Mouse (Mus musculus): ENCODE measurements at regions not wholly inside any gene's neighbourhood (a gene's known extent, or its start where the extent isn't known, plus 50 kb on each side); places are given as distances from the start of the nearest gene placed in this dataset.

GRCm38 (mm10) chr10:14314607-14315006 is 230.9 kb downstream of the Adgrg6 start:
- no peaks in the 10 kb centered on the region for H3K27me3 ChIP-seq (ENCODE audit: control insufficient read depth, insufficient read depth, low read length)
- no peak for DNase-seq
- no peak overlapping the region for H3K9ac ChIP-seq (ENCODE audit: low read depth, low read length)
- intact Hi-C loops (cut with DNase I) = no loop called here
- no peaks in the 10 kb centered on the region for H3K4me1 ChIP-seq (ENCODE audit: control insufficient read depth, insufficient read depth, low read length)
- H3K27ac ChIP-seq = no peak overlapping the region
- no peaks in the 10 kb centered on the region for H3K36me3 ChIP-seq (ENCODE audit: control insufficient read depth, insufficient read depth, low read length)
- no peak overlapping the region for H3K4me3 ChIP-seq
- no peak for TF ChIP-seq POLR2A (IDR thresholded peaks at IDR 0.05; ENCODE audit: insufficient read depth, low read depth, low read length)
- TF ChIP-seq CTCF (IDR thresholded peaks at IDR 0.05) = no peak
- TF ChIP-seq EP300 (IDR thresholded peaks at IDR 0.05; ENCODE audit: insufficient read depth, low read depth, low read length) = no peak
- no peaks in the 10 kb centered on the region for H3K79me2 ChIP-seq (replicated peaks; ENCODE audit: control insufficient read depth, insufficient read depth, low read length)
- WGBS = 39% methylated on average over 4 of the region's 4 CpGs

- intact Hi-C loops (cut with DNase I) = no loop called here
Measured at GRCm38 (mm10) chr10:14314004-14314581, 231.4 kb downstream of the Adgrg6 start.

GRCm38 (mm10) chr10:14312959-14313358 is 232.5 kb downstream of the Adgrg6 start:
- no peaks in the 10 kb centered on the region for H3K4me1 ChIP-seq (ENCODE audit: control insufficient read depth, insufficient read depth, low read length)
- H3K27me3 ChIP-seq (ENCODE audit: control insufficient read depth, insufficient read depth, low read length) = no peaks in the 10 kb centered on the region
- 90% methylated on average over 4 of the region's 4 CpGs for WGBS
- H3K79me2 ChIP-seq (replicated peaks; ENCODE audit: control insufficient read depth, insufficient read depth, low read length) = no peaks in the 10 kb centered on the region
- no peaks in the 10 kb centered on the region for H3K36me3 ChIP-seq (ENCODE audit: control insufficient read depth, insufficient read depth, low read length)
- no peak for TF ChIP-seq EP300 (IDR thresholded peaks at IDR 0.05; ENCODE audit: insufficient read depth, low read depth, low read length)
- no peak for TF ChIP-seq CTCF (IDR thresholded peaks at IDR 0.05)
- TF ChIP-seq POLR2A (IDR thresholded peaks at IDR 0.05; ENCODE audit: insufficient read depth, low read depth, low read length) = no peak
- no peak overlapping the region for H3K4me3 ChIP-seq
- intact Hi-C loops (cut with DNase I) = no loop called here
- no peak overlapping the region for H3K27ac ChIP-seq
- no peak for DNase-seq
- no peak overlapping the region for H3K9ac ChIP-seq (ENCODE audit: low read depth, low read length)

More at GRCm38 (mm10) chr10:14314004-14314581, 231.4 kb downstream of the Adgrg6 start:
- DNase-seq = no peak
- WGBS = 50% methylated on average over 10 of the region's 10 CpGs
- no peaks in the 10 kb centered on the region for H3K79me2 ChIP-seq (replicated peaks; ENCODE audit: control insufficient read depth, insufficient read depth, low read length)
- no peak for TF ChIP-seq CTCF (IDR thresholded peaks at IDR 0.05)
- TF ChIP-seq POLR2A (IDR thresholded peaks at IDR 0.05; ENCODE audit: insufficient read depth, low read depth, low read length) = no peak
- TF ChIP-seq EP300 (IDR thresholded peaks at IDR 0.05; ENCODE audit: insufficient read depth, low read depth, low read length) = no peak
- H3K27ac ChIP-seq = no peak overlapping the region
- no peaks in the 10 kb centered on the region for H3K36me3 ChIP-seq (ENCODE audit: control insufficient read depth, insufficient read depth, low read length)
- no peaks in the 10 kb centered on the region for H3K27me3 ChIP-seq (ENCODE audit: control insufficient read depth, insufficient read depth, low read length)
- H3K4me1 ChIP-seq (ENCODE audit: control insufficient read depth, insufficient read depth, low read length) = no peaks in the 10 kb centered on the region
- no peak overlapping the region for H3K4me3 ChIP-seq
- H3K9ac ChIP-seq (ENCODE audit: low read depth, low read length) = no peak overlapping the region

- Histone ChIP-seq H3K9ac (ENCODE audit: low read depth, low read length) (no peak overlapping the region), H3K27ac (no peak overlapping the region), H3K4me1 (ENCODE audit: control insufficient read depth, insufficient read depth, low read length) (no peaks in the 10 kb centered on the region), H3K36me3 (ENCODE audit: control insufficient read depth, insufficient read depth, low read length) (no peaks in the 10 kb centered on the region), H3K4me3 (no peak overlapping the region), H3K27me3 (ENCODE audit: control insufficient read depth, insufficient read depth, low read length) (no peaks in the 10 kb centered on the region), H3K79me2 (replicated peaks; ENCODE audit: control insufficient read depth, insufficient read depth, low read length) (no peaks in the 10 kb centered on the region)
- TF ChIP-seq POLR2A (IDR thresholded peaks at IDR 0.05; ENCODE audit: insufficient read depth, low read depth, low read length) (no peak), EP300 (IDR thresholded peaks at IDR 0.05; ENCODE audit: insufficient read depth, low read depth, low read length) (no peak), CTCF (IDR thresholded peaks at IDR 0.05) (no peak)
- no peak for DNase-seq
- 78% methylated on average over 3 of the region's 3 CpGs for WGBS
- intact Hi-C loops (cut with DNase I) = no loop called here
Measured at GRCm38 (mm10) chr10:14311962-14312361, 233.5 kb downstream of the Adgrg6 start.

GRCm38 (mm10) chr10:14306811-14307210 is 238.6 kb downstream of the Adgrg6 start:
- Histone ChIP-seq H3K4me1 (ENCODE audit: control insufficient read depth, insufficient read depth, low read length) (no peaks in the 10 kb centered on the region), H3K36me3 (ENCODE audit: control insufficient read depth, insufficient read depth, low read length) (no peaks in the 10 kb centered on the region), H3K27me3 (ENCODE audit: control insufficient read depth, insufficient read depth, low read length) (no peaks in the 10 kb centered on the region), H3K27ac (no peak overlapping the region), H3K9ac (ENCODE audit: low read depth, low read length) (no peak overlapping the region), H3K4me3 (no peak overlapping the region), H3K79me2 (replicated peaks; ENCODE audit: control insufficient read depth, insufficient read depth, low read length) (no peaks in the 10 kb centered on the region)
- DNase-seq = no peak
- 50% methylated on average over 3 of the region's 3 CpGs for WGBS
- intact Hi-C loops (cut with DNase I) = no loop called here
- no peak for TF ChIP-seq EP300 (IDR thresholded peaks at IDR 0.05; ENCODE audit: insufficient read depth, low read depth, low read length)
- no peak for TF ChIP-seq CTCF (IDR thresholded peaks at IDR 0.05)
- TF ChIP-seq POLR2A (IDR thresholded peaks at IDR 0.05; ENCODE audit: insufficient read depth, low read depth, low read length) = no peak

GRCm38 (mm10) chr10:14303476-14303875 is 242.0 kb downstream of the Adgrg6 start:
- no peak overlapping the region for H3K9ac ChIP-seq (ENCODE audit: low read depth, low read length)
- DNase-seq = peak in 1 of 2 experiments; percentile 23
- intact Hi-C loops (cut with DNase I) = no loop called here

More at GRCm38 (mm10) chr10:14303476-14303875, 242.0 kb downstream of the Adgrg6 start:
- no peaks in the 10 kb centered on the region for H3K79me2 ChIP-seq (replicated peaks; ENCODE audit: control insufficient read depth, insufficient read depth, low read length)
- no peaks in the 10 kb centered on the region for H3K27me3 ChIP-seq (ENCODE audit: control insufficient read depth, insufficient read depth, low read length)
- no peaks in the 10 kb centered on the region for H3K36me3 ChIP-seq (ENCODE audit: control insufficient read depth, insufficient read depth, low read length)
- no peak overlapping the region for H3K27ac ChIP-seq
- H3K4me3 ChIP-seq = no peak overlapping the region
- H3K4me1 ChIP-seq (ENCODE audit: control insufficient read depth, insufficient read depth, low read length) = no peaks in the 10 kb centered on the region
- TF ChIP-seq EP300 (IDR thresholded peaks at IDR 0.05; ENCODE audit: insufficient read depth, low read depth, low read length) (no peak), CTCF (IDR thresholded peaks at IDR 0.05) (no peak), POLR2A (IDR thresholded peaks at IDR 0.05; ENCODE audit: insufficient read depth, low read depth, low read length) (no peak)
